Mouse (Mus musculus) monocyte, adult 5-6 weeks (primary cell): Measurements from ENCODE around the gene Auts2. TPM values are rescaled to one million over a fixed set of nuclear protein-coding genes. Genes with fewer than 3 reads are reported as not detected.

Source experiments
- ATAC-seq: fragments of 153-309, 156-312 bp; replicated peaks from 2 replicates; pipeline ENCODE4 v1.8.0; 2017; ENCODE audit warnings: mild to moderate bottlenecking; ENCODE audit not compliant: low TSS enrichment, insufficient number of reproducible peaks, severe bottlenecking, poor library complexity, low FRiP score
- total RNA-seq: library from RNA; stranded (forward); fragments of 200-1000, 200-491, 200-594 nt; gene quantifications from 3 replicates; pipeline ENCODE4 v1.2.3, GENCODE M21; 2017

Gene Auts2
- total RNA-seq, 1 experiment from 2014 or later, result not detected

GRCm38 (mm10) chr5:131530828-131531227, 1012.3 kb downstream of the Auts2 start:
- no peak for ATAC-seq

- no peak for ATAC-seq
Observed at GRCm38 (mm10) chr5:131526666-131527065, 1016.5 kb downstream of the Auts2 start.

- ATAC-seq, result no peak
Observed at GRCm38 (mm10) chr5:131524900-131525465, 1018.2 kb downstream of the Auts2 start.

- no peak for ATAC-seq
Observed at GRCm38 (mm10) chr5:131519560-131519959, 1023.6 kb downstream of the Auts2 start.

GRCm38 (mm10) chr5:131517677-131518076, 1025.5 kb downstream of the Auts2 start:
- no peak for ATAC-seq

GRCm38 (mm10) chr5:131515707-131516407, 1027.3 kb downstream of the Auts2 start:
- no peak for ATAC-seq

- ATAC-seq, result no peak
Observed at GRCm38 (mm10) chr5:131513753-131514152, 1029.4 kb downstream of the Auts2 start.

GRCm38 (mm10) chr5:131512617-131513016, 1030.5 kb downstream of the Auts2 start:
- ATAC-seq, result no peak

- no peak for ATAC-seq
Observed at GRCm38 (mm10) chr5:131510659-131511058, 1032.5 kb downstream of the Auts2 start.

- no peak for ATAC-seq
Observed at GRCm38 (mm10) chr5:131509315-131509714, 1033.8 kb downstream of the Auts2 start.

GRCm38 (mm10) chr5:131498865-131499264, 1044.3 kb downstream of the Auts2 start:
- ATAC-seq, result no peak

- no peak for ATAC-seq
Observed at GRCm38 (mm10) chr5:131496517-131497216, 1046.5 kb downstream of the Auts2 start.

- no peak for ATAC-seq
Observed at GRCm38 (mm10) chr5:131494564-131494963, 1048.6 kb downstream of the Auts2 start.

- ATAC-seq, result no peak
Observed at GRCm38 (mm10) chr5:131492535-131492934, 1050.6 kb downstream of the Auts2 start.

GRCm38 (mm10) chr5:131491843-131492242, 1051.3 kb downstream of the Auts2 start:
- ATAC-seq, result no peak

- ATAC-seq, result no peak
Observed at GRCm38 (mm10) chr5:131490811-131491210, 1052.3 kb downstream of the Auts2 start.

GRCm38 (mm10) chr5:131489846-131490245, 1053.3 kb downstream of the Auts2 start:
- ATAC-seq, result no peak

- no peak for ATAC-seq
Observed at GRCm38 (mm10) chr5:131486527-131486926, 1056.6 kb downstream of the Auts2 start.

GRCm38 (mm10) chr5:131475278-131475677, 1067.9 kb downstream of the Auts2 start:
- no peak for ATAC-seq

- no peak for ATAC-seq
Observed at GRCm38 (mm10) chr5:131468609-131469008, 1074.5 kb downstream of the Auts2 start.
